Mouse (Mus musculus) spleen, adult 2 months (tissue): ENCODE data around the gene Lrrc74a. TPM values are rescaled to one million over a fixed set of nuclear protein-coding genes. Genes with fewer than 3 reads are reported as not detected.

Experiments used
- DNase-seq, 2 experiments: peaks; one replicate each; pipeline versions ENCODE4 v3.0.0 to v3.0.0-alpha.2; 2012 to 2021; ENCODE audit warnings: low spot score in 2 of 2, low read depth in 1 of 2
- H3K27ac ChIP-seq: fragments of 200-500 bp; 2 replicates; pipeline ENCODE4 v1.5.1; 2012; ENCODE audit warnings: low read length, inconsistent platforms; ENCODE audit not compliant: insufficient read depth
- H3K27me3 ChIP-seq: fragments of 200-500 bp; 2 replicates; pipeline ENCODE4 v1.6.1; 2012; ENCODE audit warnings: mild to moderate bottlenecking, moderate library complexity, low read length, inconsistent platforms; ENCODE audit not compliant: control insufficient read depth, insufficient read depth
- H3K36me3 ChIP-seq: fragments of 200-500 bp; 2 replicates; pipeline ENCODE4 v1.6.1; 2012; ENCODE audit warnings: mild to moderate bottlenecking, low read length, inconsistent platforms; ENCODE audit not compliant: control insufficient read depth, insufficient read depth
- H3K4me1 ChIP-seq: fragments of 200-500 bp; 2 replicates; pipeline ENCODE4 v1.6.1; 2011; ENCODE audit warnings: inconsistent platforms; ENCODE audit not compliant: control insufficient read depth, insufficient read depth, insufficient read length
- H3K4me3 ChIP-seq: fragments of 200-500 bp; 2 replicates; pipeline ENCODE4 v1.5.1; 2011; ENCODE audit warnings: mild to moderate bottlenecking, inconsistent platforms; ENCODE audit not compliant: insufficient read depth, insufficient read length; ENCODE audit errors: extremely low read depth
- CTCF ChIP-seq: fragments of 200-500 bp; IDR thresholded peaks from 2 replicates; pipeline ENCODE4 v1.5.1; 2011; ENCODE audit warnings: mild to moderate bottlenecking, inconsistent platforms; ENCODE audit not compliant: insufficient read depth, insufficient read length, insufficient replicate concordance; ENCODE audit errors: extremely low read depth
- POLR2A ChIP-seq: fragments of 200-500 bp; IDR thresholded peaks from 2 replicates; pipeline ENCODE4 v1.6.1; 2011; ENCODE audit warnings: low read depth, low read length, inconsistent platforms
- WGBS: fragments of 180-500 bp; shearing (Covaris S2); methylation state at CpG from one replicate; pipeline ENCODE4 v1.1.7; 2018; 5-methylcytosine and 5-hydroxymethylcytosine counted together
- polyA plus RNA-seq: library from polyadenylated mRNA; depleted of rRNA; stranded (reverse); fragments of >200 nt; gene quantifications from 2 replicates; pipeline ENCODE4 v1.2.3, GENCODE M21; 2012; rRNA removed

Gene Lrrc74a
- polyA plus RNA-seq, result not detected in 2 replicates

- no peak for DNase-seq
- no peaks in the 10 kb centered on the region for H3K36me3 ChIP-seq
- H3K4me3 ChIP-seq, result no peak within 1 kb of the TSS
- H3K4me1 ChIP-seq, result no peaks in the 10 kb centered on the region
- WGBS, result 88% methylated on average over 8 of the region's 8 CpGs
- no peaks in the 10 kb centered on the region; the same call in 1 of the 2 replicates for H3K27me3 ChIP-seq
- TF ChIP-seq POLR2A, result no peak
- no peak for TF ChIP-seq CTCF
- no peak within 1 kb of the TSS for H3K27ac ChIP-seq
These were observed at the start of gene Lrrc74a for GRCm38 (mm10) chr12:86734319-86734810. TSS of gene Lrrc74a (plus strand) at chr12:86734369.

DNA sequence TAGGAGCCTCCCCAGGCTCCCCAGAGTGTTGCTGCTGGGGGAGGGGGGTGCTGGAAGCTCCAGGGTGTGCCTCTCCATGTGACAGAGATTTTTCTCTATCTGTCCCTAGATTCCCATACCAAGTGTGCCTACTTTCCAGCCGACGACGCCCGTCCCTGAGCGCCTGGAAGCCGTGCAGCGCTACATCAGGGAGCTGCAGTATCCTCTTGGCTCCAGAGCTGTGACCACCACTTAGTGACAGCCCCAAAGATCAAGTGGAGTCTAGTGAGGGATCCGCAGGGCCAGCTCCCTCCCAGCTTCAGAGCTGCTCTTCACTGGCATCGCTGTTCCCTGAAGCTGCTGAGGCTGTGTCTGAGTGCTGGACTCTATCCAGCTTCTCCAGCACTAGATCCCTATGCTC is 48.9 kb upstream of the Lrrc74a start:
- no peak for DNase-seq
- TF ChIP-seq CTCF (no peak), POLR2A (no peak)
- H3K36me3 ChIP-seq, result no peaks in the 10 kb centered on the region

DNA sequence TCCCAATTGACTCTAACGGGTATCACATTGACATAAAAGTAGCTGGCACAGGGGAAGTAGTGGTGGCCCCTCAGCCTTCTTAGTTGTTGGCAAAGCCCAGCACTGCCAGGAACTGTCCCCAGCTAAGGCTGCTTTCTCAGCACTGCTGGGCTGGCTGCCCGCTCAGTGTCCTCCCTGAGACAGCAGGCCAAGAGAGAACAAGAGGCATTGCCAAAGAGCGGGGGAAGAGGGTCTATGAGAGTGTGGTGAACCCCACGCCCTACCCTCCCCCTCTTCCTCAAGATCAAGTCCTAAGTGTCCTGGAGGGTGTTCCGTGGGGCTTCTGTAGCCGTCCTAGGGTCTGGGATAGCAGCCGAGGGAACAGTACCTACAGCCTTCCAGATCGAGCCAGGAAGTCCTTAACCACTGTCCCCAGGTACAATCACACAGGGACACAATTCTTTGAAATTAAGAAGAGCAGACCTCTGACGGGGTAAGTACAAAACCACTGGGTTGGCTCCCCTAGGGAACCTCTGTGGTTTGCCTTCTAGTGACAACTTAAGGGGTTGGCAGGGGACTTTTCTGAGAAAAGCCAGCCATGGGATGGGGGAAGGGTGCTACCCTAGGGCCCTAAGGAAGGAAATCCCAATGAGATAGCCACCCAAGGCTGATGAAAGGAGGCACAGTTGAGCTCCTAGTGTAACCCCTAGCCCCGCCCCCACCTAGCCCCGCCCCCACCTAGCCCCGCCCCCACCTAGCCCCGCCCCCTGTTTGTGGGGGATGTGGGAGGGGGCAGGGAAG is 47.4 kb upstream of the Lrrc74a start:
- peak in 1 of 2 experiments; percentile 14 for DNase-seq
- Histone ChIP-seq H3K4me3 (no peak overlapping the region), H3K4me1 (no peaks in the 10 kb centered on the region; the same call in 1 of the 2 replicates), H3K27ac (no peak overlapping the region), H3K36me3 (no peaks in the 10 kb centered on the region), H3K27me3 (no peaks in the 10 kb centered on the region)
- 6% methylated on average over 13 of the region's 13 CpGs for WGBS
- no peak for TF ChIP-seq CTCF
- TF ChIP-seq POLR2A, result no peak

More for the DNA sequence above, 48.9 kb upstream of the Lrrc74a start:
- Histone ChIP-seq H3K27me3 (no peaks in the 10 kb centered on the region), H3K27ac (no peak overlapping the region), H3K4me3 (no peak overlapping the region), H3K4me1 (no peaks in the 10 kb centered on the region; the same call in 1 of the 2 replicates)
- 90% methylated on average over 9 of the region's 9 CpGs for WGBS

GRCm38 (mm10) chr12:86687445-86687955 is 46.7 kb upstream of the Lrrc74a start:
- no peaks in the 10 kb centered on the region; the same call in 1 of the 2 replicates for H3K4me1 ChIP-seq
- TF ChIP-seq POLR2A, result no peak
- TF ChIP-seq CTCF, result no peak
- no peaks in the 10 kb centered on the region for H3K36me3 ChIP-seq
- no peaks in the 10 kb centered on the region for H3K27me3 ChIP-seq
- no peak overlapping the region for H3K4me3 ChIP-seq
- H3K27ac ChIP-seq, result no peak overlapping the region
- WGBS, result 54% methylated on average over 4 of the region's 4 CpGs
- no peak for DNase-seq

DNA sequence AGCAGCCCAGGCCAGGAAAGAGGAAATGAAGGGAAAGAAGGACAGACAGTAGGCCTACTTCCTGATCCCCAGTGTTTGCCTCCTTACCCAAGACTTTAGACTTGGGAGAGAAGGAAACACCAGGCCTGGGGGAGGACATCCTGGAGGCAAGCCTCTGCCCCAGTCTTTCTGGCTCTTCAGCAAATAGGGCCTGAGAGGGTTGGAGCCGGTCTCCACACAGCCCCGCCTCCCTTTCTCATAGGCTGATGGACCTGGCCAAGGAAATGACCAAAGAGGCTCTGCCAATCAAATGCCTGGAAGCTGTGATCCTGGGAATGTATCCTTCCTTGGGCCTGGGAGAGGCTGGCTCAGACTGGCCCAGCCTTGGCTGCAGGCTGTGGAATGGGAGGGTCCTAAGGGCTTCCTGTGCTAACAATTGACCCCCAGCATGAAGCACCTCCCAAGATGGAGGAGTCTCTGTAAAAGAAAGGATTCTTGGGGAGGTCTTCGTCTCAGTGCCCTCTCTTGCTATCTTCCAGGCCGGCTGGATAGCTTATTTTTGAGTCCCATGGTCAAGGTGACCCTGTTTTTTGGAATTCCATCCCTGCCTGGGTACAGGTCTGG is 46.1 kb upstream of the Lrrc74a start:
- 82% methylated on average over 4 of the region's 4 CpGs for WGBS
- H3K36me3 ChIP-seq, result no peaks in the 10 kb centered on the region
- H3K27me3 ChIP-seq, result no peaks in the 10 kb centered on the region
- TF ChIP-seq CTCF (no peak), POLR2A (no peak)
- no peaks in the 10 kb centered on the region; the same call in 1 of the 2 replicates for H3K4me1 ChIP-seq
- no peak overlapping the region for H3K27ac ChIP-seq
- no peak overlapping the region for H3K4me3 ChIP-seq
- no peak for DNase-seq

DNA sequence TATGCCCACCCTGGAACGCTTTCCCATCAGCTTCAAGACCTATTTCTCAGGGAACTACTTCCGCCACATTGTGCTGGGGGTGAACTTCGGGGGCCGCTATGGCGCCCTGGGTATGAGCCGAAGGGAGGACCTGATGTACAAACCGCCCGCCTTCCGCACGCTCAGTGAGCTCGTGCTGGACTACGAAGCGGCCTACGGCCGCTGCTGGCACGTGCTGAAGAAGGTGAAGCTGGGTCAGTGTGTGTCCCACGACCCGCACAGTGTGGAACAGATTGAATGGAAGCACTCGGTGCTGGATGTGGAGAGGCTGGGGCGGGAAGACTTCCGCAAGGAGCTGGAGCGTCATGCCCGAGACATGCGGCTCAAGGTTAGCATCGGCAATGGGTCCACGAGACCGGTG is 45.3 kb upstream of the Lrrc74a start:
- DNase-seq, result no peak
- no peaks in the 10 kb centered on the region for H3K36me3 ChIP-seq
- TF ChIP-seq CTCF (no peak), POLR2A (no peak)
- H3K27me3 ChIP-seq, result no peaks in the 10 kb centered on the region
- H3K4me1 ChIP-seq, result no peaks in the 10 kb centered on the region; the same call in 1 of the 2 replicates
- no peak overlapping the region for H3K4me3 ChIP-seq
- 96% methylated on average over 27 of the region's 27 CpGs for WGBS
- H3K27ac ChIP-seq, result no peak overlapping the region
